Mouse (Mus musculus) megakaryocyte, embryonic 14.5 days (primary cell): ENCODE data around the gene Fam217a.

Experiments used
- FLI1 ChIP-seq: IDR thresholded peaks from 2 replicates; pipeline ENCODE4 v1.6.1; 2012; ENCODE audit warnings: low read length, inconsistent platforms, mixed read lengths
- GATA1 ChIP-seq: IDR thresholded peaks from 3 replicates; pipeline ENCODE4 v1.6.1; 2012; ENCODE audit warnings: mixed read lengths, low read length, inconsistent platforms, borderline replicate concordance

DNA sequence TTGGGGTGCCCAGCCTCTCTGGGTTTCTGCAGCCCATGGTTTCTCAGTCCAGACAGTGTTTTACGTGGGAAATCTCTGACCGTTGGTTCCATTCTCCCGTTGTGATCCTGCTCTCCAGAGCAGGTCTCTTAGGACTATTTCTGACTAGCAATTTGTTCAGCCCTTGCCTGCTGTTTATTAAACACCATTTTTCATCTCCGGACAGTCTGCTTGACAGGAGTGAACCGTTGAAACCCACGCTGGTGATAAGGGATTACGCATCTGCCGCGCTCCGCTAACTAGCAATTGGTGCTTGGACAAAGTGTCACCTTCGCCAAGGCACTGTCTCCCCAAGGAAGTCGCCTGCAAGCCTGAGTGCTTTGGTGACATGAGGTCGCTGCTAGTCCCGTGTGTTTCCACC, 40.3 kb upstream of the Fam217a start:
- TF ChIP-seq GATA1: no peak
- no peak for TF ChIP-seq FLI1
